Mouse (Mus musculus) cerebellum, postnatal 25 days (tissue): ENCODE measurements around the gene 4931429L15Rik.
A peak's percentile ranks its signal among the peaks of the same experiment; 100 is the strongest.

Source experiments
- DNase-seq, 2 experiments: peaks; one replicate each; pipeline ENCODE4 v3.0.0; 2021; ENCODE audit warnings: mixed read lengths in 2 of 2

4931429L15Rik gene

DNA sequence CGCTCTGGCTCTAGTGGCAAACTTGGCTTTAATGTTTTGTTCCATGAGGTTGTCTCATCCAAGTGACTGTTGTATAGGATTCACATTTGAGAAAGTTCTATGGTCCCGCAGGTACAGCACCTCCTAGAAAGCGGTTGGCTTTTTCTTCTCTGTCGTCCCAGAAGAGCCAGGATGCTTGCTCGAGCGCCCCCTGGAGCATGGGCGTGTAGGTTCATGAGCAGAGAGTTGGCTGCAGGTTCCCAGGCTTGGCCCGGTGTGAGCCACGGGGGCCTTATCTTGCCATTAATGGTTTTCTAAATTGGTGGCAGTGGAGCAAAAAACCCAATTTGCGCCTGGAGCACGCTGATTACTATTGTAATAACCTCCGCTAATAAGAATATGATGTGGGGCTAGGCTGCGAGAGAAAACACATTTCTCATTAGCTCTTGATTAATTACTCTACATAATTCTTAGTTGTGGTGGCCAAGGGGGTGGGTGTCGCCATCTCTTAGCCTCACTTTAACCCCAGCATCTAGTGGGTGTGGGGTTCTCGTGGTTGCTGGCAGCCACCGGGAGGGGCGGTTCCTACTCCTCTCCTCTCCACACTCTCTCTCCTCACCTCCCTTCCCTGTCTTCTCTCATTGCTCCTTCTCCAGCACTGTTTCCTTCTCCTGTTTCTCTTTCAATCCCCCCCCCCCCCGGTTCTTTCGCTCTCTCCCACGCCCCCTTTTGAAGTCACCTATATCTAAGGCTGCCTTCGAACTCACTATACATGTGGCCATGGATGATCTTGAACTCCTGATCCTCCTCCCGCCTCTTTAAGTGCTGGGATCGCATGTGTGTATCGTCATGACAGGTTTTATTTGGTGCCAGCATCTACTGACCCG, 8.2 kb upstream of the 4931429L15Rik start:
- DNase-seq, result peak in 1 of 2 experiments; percentile 56

DNA sequence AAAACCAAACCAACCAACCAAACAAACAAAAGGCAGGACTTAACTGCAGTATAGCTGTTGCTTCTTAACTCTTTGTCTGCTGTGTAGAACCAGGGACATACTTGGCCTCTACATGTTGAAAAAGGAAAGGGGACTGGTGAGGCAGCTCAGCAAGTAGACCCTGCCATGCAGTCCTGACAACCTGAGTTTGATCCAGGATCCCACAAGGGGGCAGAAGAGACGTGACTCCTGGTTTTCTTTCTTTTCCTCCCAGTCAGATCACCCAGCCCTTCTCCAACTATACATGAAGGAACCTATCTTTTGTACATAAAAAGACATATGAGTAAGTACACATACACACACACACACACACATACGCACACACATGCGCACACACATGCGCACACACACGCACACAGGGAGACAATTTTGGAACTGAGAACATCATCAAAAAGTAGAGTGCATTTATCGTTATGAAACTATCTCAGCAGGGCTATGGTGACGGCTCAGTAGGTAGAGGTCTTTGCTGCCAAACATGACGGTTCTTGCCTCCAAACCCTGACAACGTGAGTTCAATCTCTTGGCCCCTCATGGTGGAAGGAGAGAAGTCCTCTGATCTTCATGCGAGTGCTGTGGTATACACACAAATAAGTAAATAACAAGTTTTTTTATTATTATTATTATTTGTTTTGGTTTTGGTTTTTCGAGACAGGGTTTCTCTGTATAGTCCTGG, 7.1 kb upstream of the 4931429L15Rik start:
- no peak for DNase-seq

DNA sequence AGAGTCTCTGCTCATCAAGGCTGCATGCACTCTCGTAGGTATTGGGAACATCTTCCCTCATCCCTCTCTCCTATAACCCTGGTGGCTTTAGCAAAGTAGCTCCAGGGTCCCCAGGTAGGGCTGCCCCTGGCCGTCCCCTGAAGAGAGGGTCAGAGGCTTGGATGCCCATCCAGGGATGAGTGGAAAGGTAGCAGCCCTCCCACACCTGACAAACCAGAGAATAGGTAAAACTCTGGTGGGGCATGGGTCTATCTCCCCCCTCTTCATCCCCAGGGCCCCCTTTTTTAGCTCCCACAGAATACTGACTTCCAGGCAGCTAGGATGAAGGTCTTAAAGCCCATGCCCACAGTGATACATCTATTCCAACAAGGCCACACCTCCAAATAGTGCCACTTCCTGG, 675 bp upstream of the 4931429L15Rik start:
- DNase-seq, result no peak

DNA sequence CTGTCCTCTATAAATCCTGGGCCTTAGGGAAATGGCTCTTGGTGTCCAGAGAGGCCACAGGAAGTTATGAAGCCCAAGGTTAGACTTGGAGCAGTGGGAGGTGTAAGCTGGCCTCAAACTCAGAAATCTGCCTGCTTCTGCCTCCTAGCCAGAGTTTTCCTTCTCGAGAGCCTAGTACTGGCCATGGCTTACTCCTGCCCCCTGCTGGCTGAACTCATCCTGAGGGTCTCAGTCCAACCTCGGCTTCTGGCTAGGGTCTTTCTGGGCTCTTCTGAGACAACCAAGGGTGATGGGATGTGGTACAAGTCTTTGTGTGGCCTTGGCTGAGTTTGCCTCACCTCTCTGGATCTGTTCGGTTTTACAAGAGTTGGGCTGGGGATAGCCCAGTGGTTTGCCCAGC, 1.8 kb downstream of the 4931429L15Rik start:
- no peak for DNase-seq

DNA sequence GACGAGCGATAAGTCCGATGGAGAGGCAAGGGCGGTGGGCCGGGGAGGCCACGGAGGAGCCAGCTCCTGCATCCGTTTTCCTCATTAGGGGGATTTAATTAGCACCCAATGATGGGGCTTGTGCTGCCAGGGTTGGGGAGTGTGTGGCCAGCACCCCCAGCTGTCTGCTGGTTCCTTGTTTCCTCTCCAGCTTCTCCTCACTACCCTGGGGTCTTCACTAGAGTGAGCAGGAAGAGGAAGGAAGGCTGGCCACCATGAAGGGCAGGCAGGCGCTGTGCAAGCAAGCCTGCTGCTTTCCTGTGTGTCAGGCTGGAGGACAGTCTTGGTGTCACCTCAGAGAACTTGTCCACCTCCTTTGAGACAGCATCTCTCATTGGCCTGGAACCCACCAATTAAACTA, 2.9 kb downstream of the 4931429L15Rik start:
- no peak for DNase-seq

DNA sequence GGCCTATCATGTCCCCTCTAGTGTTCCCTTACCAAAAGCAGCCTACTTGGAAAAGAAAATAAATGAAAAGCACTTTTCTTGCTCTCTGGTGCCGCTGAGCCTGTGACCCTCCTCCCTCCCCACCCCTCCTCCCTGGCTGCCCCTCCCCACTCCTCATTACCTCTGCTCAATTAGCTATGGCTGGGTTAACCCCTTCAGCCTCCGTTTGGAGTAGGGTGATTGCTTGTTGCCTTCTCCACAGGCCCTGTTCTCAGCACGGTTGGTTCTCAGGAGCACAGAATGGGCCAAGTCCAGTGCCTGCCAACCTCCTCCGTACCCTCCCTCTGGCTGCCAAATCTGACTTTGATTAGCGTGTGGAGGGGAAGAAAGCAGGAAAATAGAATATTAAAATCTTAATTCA, 3.4 kb downstream of the 4931429L15Rik start:
- DNase-seq, result peak in 1 of 2 experiments; percentile 39

DNA sequence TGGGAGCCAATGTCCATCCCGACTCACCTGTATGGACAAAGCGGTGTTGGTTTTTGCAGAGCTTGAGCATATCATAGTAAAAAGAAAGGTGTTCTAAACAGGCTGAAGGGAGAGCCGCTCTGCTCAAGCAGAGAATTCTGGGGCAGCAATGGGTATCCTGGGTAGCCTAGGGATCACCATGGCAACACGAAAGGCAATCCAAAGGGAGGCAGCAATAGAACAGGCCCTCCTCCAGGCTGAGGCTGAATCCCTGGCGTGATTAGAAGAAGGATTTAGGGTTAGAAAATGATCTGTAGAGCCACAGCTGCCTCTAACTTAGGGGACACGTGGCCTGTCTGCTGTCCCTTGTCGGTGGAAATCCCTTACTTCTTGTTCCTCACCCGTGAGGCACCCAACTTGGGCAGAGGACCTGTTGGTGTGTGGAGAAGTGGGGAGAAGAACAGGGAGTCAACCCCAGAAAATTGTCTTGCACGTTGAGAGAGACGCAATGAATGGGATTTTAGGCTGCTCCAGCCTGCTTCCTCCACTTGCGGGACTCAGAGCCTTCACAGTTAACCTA, 3.9 kb downstream of the 4931429L15Rik start:
- no peak for DNase-seq

DNA sequence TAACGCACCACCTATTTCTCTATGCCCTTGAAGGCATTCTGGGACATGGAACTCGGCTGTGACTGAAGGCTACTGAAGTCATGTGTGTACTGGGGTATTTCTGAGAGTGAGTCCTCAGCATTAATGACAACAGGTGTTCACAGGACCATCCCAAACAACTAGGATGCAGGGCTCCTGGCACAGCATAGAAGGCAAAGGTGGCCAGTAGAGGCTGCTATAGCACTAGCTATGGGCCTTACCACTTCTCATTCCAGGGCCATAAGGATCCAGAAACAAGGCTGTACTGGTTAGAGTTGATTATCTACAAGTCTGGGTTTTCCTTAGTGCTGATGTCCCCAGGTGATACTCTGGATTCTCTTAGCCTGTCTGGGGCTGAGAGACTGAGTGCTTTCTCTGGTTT, 4.9 kb downstream of the 4931429L15Rik start:
- no peak for DNase-seq

DNA sequence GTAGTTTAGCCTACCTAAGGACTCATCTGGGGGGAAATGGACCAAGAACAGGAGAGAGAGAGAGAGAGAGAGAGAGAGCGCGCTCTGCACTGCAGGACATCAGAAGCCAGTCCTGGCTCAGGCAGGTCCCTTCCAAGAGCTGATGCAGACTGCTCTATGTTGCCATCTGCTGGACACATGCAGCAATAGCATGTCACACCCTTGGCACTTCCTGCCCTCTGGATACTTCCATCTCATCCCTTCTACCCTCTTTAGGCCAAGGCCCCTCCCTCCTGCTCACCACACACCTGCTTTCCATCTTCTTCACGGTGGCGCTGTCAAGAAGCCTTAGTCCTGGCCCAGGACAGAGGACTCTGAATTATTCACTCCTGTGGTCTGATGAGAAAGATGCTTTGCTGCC, 5.3 kb downstream of the 4931429L15Rik start:
- DNase-seq, result peak; percentile 81 to 87

DNA sequence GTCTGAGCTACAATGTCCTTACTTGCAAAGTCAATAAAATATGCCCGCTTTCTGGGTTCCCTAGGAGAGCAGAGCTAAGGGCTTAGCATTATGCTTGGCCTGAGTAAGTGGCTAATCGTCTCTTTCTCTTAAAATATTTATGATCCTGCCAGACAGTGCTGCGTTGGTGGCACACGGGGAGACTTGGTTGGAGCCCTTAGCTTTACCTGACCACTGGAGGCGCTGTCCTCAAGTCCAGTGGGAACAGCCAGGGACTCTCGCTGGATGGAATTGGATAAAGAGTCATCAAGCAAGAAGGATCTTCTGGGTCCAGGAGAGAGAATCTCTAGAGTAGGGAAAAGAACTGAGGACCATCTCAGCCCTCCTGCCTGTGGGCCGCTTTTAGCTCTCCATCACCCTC, 10.7 kb downstream of the 4931429L15Rik start:
- DNase-seq, result peak in 1 of 2 experiments; percentile 51

DNA sequence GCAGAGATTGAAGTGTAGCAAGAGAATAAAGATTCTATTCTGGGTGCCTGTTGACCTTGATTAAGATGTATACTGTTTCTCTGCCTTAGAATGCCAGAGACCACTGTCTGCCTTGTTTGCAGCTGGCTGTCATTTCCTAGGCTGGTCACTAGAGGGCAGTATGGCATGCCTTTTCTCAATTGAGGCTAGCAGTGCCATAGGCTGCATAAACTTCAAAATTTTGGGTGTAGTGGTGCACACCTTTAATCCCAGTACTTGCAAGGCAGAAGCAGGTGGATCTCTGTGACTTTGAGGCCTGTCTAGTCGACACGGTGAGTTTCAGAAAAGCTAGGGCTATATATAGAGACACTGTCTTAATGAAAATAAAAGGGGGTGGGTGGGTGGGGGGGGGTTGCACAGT, 17.6 kb downstream of the 4931429L15Rik start:
- DNase-seq, result peak; percentile 64 to 74

DNA sequence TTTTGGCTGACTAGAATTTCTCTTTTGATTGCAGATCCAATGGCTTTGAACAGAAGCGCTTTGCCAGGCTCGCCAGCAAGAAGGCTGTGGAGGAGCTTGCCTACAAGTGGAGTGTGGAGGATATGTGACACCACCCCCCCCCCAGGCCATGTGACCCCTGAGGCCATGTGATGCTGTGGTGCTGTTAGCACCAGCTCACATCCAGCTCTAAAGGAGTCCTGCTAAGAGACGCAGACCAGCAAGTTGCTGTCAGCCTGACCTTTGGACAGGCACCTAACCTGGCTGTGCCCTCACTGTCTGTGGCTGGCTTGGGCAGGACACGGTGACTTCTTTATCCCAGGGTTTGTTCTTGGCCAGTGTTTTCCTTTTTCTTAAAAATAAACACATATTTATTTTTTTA, 21.4 kb downstream of the 4931429L15Rik start:
- DNase-seq, result no peak

DNA sequence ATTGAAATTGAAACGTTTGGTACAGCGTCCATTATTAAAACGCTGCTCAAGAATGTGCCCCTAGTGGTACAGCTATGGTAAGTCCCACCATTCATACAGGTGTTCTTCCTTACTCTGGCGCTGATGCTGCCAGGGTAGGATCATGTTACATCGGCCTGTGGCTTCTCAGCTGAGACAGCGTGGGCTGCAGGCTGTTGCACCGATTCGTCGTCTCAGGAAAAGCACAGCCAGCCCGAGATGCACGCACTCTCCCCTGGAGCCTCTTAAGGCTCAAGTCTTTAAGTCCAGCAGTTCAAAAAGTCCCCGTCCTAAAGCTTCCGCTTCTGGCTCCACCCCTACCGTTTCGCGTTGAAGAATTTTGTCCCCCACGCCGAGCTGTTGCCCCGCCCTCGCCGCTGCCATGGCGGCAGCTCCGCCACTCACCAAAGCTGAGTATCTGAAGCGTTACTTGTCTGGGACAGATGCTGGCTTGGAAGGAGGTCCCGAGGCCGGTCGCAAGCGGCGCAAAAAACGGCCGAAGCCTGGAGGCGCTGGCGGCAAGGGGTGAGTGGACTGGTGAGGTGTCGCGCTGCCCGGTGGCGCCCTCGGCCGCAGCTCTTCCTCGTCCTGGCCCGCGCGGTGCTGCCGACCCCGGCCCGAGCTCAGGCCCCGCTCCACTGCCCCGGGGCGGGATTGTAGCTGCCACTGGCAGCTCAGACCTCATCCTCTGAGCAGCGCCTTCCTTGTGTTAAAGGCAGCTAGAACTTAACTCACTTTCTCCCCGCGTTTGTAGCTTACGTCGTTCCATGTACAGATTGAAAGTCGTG, 37.0 kb downstream of the 4931429L15Rik start, which contains the start of gene Bud13:
Bud13 (plus strand) TSS at position 378 of the 806 bp plus-strand sequence.
- DNase-seq, result peak; percentile 95 to 96

DNA sequence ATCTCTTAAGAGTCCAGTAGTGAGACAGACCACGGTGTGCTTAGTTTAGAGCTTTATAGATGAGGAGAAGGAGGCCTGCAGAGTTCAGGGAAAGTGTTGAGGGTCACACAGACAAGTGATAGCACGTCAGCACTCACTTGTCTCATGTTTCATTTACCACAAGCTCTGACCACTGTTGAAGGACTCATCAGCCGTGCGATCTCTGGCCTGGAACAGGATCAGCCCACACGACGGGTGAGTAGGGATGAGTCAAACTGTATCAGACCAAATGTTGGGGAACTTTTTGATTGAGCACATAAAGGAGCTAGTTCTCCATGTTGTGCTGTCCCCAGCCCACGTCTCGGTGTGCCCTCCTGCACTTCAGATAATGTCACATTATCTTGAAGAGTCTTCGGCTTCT, 45.3 kb downstream of the 4931429L15Rik start:
- DNase-seq, result no peak

DNA sequence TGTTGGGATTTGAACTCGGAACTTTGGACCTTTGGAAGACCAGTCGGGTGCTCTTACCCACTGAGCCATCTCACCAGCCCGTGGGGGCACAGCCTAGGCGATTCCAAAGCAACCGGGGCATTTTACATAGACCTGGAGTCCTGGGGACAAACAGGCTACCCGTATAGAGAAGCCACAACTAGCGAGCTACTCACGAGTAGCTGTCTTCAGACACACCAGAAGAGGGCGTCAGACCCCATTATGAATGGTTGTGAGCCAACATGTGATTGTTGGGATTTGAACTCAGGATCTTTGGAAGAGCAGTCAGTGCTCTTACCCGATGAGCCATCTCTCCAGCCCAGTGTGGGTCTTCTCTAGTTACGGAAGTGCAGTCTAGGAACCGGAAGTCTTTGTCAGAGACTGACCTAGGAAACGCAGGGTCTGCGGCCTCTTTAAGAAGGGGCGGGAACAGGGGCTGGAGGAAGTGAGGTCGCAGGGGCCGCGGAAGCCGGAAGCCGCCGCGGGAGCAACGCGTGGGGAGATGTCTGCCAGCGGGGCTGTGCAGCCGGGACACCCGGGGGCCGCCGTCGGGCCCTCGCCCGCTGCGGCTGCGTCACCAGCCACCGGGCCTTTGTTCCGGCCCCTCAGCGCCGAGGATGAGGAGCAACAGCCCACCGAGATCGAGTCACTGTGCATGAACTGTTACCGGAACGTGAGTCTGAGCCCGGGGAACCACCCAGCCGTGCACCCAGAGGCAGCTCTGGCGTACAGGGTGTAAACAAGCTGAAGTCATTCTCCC, 46.9 kb downstream of the 4931429L15Rik start, which contains the start of gene Zpr1:
Zpr1 (plus strand) TSS at position 388 of the 778 bp plus-strand sequence.
- DNase-seq, result peak; percentile 87 to 90

DNA sequence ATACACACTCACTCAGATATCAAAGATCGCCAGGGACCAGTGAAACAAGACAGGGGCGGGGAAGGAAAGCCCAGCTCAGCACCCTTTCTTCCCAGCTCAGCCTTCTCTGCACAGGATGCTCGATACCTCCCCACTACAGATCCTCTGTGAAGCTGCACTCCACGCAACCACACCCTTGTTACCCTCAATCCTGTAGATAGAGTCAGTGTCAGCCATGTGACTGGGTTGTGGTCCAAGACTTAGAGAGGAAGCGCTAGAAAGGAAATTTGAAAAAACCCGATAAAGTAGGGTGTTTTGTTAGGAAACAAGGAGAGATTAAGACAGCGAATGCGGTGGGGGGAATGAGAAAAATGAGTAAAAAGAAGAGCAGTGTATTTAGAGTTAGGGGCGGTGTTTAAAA, 47.7 kb downstream of the 4931429L15Rik start:
- DNase-seq, result no peak

DNA sequence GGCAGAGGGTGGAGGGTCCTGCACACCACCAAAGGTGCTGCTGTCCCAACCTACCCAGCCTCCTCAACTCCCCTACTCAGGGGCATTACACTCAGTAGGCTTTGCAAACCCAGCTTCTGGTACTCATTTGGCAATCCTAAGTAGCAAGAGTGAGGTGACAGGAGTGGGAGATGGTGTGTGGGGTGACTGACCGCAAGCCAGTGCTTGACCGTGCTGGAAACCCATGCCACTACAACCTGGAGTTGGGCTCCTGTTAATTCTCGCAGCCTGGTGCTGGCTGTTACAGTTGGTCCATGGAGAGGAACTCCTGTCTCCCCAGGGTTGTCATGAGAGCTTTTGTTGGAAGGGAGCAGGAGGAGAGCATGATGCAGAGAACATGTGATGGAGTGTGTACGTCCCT, 49.0 kb downstream of the 4931429L15Rik start:
- no peak for DNase-seq

DNA sequence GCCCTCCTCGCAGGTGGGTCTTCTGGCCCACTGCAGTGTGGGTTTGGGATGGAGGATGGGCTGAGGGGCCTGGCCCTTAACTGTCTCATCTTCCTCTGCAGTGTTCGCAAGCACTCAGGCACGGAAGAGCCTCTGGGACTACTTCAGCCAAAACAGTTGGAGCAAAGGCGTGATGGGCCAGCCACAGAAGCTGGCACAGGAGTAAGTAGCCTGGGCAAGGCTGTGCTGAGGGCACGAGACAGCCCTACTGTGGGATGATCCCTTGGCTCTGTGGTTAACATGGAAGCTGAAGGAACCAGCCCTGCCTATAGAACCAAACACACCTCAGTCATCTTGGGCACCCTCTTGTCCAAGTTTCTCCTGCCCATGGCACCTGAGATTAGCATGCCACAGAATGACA, 50.7 kb downstream of the 4931429L15Rik start:
- no peak for DNase-seq

DNA sequence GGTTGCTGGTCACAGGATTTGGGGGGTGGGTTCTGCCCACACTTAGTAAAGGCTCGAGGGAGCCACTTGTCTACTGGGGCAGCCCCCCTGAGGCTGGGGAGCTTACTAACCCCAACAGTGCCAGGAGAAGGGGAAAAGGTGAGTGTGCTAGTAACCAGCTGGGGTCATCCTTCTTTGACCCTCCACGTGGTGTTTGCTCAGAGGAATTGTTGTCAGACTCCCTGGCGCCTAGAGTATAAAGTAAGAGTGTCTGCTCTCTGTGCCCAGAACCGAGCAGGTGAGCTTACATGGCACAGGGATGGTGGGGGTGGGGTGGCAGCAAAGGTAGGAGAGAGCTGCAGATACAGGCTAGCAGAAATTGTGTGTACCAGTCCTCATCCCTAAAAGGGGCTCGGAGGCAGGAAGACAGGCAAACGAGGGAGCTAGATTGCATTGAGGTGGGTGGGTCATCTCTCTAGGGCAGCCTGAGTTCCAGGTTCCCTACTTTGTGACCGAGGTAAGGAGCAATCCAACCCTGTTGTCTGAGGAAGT, 51.4 kb downstream of the 4931429L15Rik start, which contains the start of gene Apoa5:
Apoa5 (plus strand) TSS at position 291 of the 531 bp plus-strand sequence.
- DNase-seq, result no peak

DNA sequence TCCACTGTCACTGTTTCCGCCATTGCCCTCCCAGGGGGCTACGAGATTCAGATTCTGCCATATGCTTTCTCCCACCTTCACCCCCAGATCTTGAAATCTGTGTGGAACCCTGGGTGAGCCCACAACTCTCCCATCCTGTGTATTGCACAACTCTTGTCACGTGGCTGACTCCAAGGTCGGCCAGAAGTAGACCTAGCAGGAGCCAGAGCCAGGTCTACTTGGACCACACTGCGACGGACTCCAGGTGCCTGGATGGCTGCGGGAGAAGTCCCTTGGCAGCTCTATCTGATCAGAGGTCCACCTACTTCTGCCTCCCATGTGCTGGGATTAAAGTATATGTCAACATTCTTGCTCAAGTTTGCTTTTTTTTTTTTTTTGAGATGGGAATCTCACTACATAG, 58.7 kb downstream of the 4931429L15Rik start:
- no peak for DNase-seq

DNA sequence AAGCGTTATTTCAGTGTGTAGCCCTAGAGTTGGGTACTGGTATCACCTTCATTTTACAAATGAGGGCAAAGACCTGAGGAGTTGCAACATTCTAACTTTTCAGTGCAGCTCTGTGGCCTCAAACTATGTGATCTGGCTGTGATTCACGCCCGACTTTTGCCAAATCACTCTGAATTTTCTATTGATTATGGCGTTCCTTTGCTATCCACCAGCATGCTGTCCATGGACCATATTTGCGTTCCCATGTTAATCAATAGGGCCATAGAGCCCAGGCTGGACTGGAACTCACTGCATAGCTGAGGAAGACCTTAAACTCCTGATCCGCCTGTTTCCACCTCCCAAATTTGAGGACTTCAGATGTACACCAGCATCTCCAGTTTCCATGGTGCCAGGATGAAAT, 60.7 kb downstream of the 4931429L15Rik start:
- DNase-seq, result no peak

DNA sequence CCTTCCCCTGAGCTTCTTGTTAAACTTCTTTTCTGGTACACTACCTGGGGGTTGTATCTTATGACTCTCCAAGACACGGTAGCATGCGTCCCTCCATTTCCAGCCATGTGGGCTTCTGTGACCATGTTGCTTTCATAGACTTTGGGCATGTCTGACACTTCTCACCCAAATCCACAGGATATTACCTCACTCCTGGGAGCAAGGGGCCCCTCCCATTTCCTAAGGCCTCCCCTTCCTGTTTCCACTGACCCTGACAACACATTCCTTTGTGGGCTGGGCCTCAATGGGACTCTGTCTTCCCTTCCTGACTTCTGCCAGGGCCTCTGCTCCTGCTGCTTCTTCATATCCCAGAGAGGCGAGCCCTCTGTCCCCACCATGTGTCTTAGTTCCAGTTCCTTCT, 62.2 kb downstream of the 4931429L15Rik start:
- no peak for DNase-seq
